Mouse (Mus musculus): ENCODE measurements around the gene Rapgef5.

The Rapgef5 gene

GRCm38 (mm10) chr12:117516179-117516578 lies at the start of gene Rapgef5:
TSS of gene Rapgef5 (plus strand) at chr12:117516479.
- DNase-seq (ENCODE audit: low read depth, low spot score), result no peak

GRCm38 (mm10) chr12:117468329-117468728 lies 48.0 kb upstream of the Rapgef5 start:
- no peak for DNase-seq (ENCODE audit: low read depth, low spot score)

- no peak for DNase-seq (ENCODE audit: low read depth, low spot score)
Observed at GRCm38 (mm10) chr12:117479014-117479413, 37.3 kb upstream of the Rapgef5 start.

GRCm38 (mm10) chr12:117479680-117480079 lies 36.6 kb upstream of the Rapgef5 start:
- DNase-seq (ENCODE audit: low read depth, low spot score), result no peak

- DNase-seq (ENCODE audit: low read depth, low spot score), result no peak
Observed at GRCm38 (mm10) chr12:117480958-117481357, 35.3 kb upstream of the Rapgef5 start.

GRCm38 (mm10) chr12:117482665-117483064 lies 33.6 kb upstream of the Rapgef5 start:
- no peak for DNase-seq (ENCODE audit: low read depth, low spot score)

GRCm38 (mm10) chr12:117486118-117487057 lies 29.9 kb upstream of the Rapgef5 start:
- no peak for DNase-seq (ENCODE audit: low read depth, low spot score)

- DNase-seq (ENCODE audit: low read depth, low spot score), result no peak
Observed at GRCm38 (mm10) chr12:117496501-117497176, 19.6 kb upstream of the Rapgef5 start.

- DNase-seq (ENCODE audit: low read depth, low spot score), result no peak
Observed at GRCm38 (mm10) chr12:117497361-117497760, 18.9 kb upstream of the Rapgef5 start.

- no peak for DNase-seq (ENCODE audit: low read depth, low spot score)
Observed at GRCm38 (mm10) chr12:117499242-117499641, 17.0 kb upstream of the Rapgef5 start.

- no peak for DNase-seq (ENCODE audit: low read depth, low spot score)
Observed at GRCm38 (mm10) chr12:117501180-117501579, 15.1 kb upstream of the Rapgef5 start.

GRCm38 (mm10) chr12:117502834-117503233 lies 13.4 kb upstream of the Rapgef5 start:
- no peak for DNase-seq (ENCODE audit: low read depth, low spot score)

GRCm38 (mm10) chr12:117505163-117505562 lies 11.1 kb upstream of the Rapgef5 start:
- DNase-seq (ENCODE audit: low read depth, low spot score), result no peak

GRCm38 (mm10) chr12:117507772-117508171 lies 8.5 kb upstream of the Rapgef5 start:
- DNase-seq (ENCODE audit: low read depth, low spot score), result peak; percentile 6

- DNase-seq (ENCODE audit: low read depth, low spot score), result no peak
Observed at GRCm38 (mm10) chr12:117509919-117510318, 6.4 kb upstream of the Rapgef5 start.

GRCm38 (mm10) chr12:117512468-117512867 lies 3.8 kb upstream of the Rapgef5 start:
- no peak for DNase-seq (ENCODE audit: low read depth, low spot score)

- no peak for DNase-seq (ENCODE audit: low read depth, low spot score)
Observed at GRCm38 (mm10) chr12:117513150-117513932, 2.9 kb upstream of the Rapgef5 start.

- DNase-seq (ENCODE audit: low read depth, low spot score), result no peak
Observed at GRCm38 (mm10) chr12:117517275-117517936, 1.1 kb downstream of the Rapgef5 start.

GRCm38 (mm10) chr12:117524311-117525013 lies 8.2 kb downstream of the Rapgef5 start:
- no peak for DNase-seq (ENCODE audit: low read depth, low spot score)

GRCm38 (mm10) chr12:117527889-117528288 lies 11.6 kb downstream of the Rapgef5 start:
- DNase-seq (ENCODE audit: low read depth, low spot score), result no peak
